Mouse (Mus musculus) CH12.LX (cell line): ENCODE measurements at regions not wholly inside any gene's neighbourhood (a gene's known extent, or its start where the extent isn't known, plus 50 kb on each side); places are given as distances from the start of the nearest gene placed in this dataset.

ENCODE experiments used
- BHLHE40 ChIP-seq: IDR thresholded peaks from 2 replicates; pipeline ENCODE4 v1.6.1; 2011; ENCODE audit warnings: mild to moderate bottlenecking, low read depth, low read length, improper control_type of control experiment
- CHD1 ChIP-seq: IDR thresholded peaks from 2 replicates; pipeline ENCODE4 v1.6.1; 2012; ENCODE audit warnings: low read depth, low read length, improper control_type of control experiment, inconsistent platforms
- CTCF ChIP-seq, 2 experiments: IDR thresholded peaks in 1 of 2; conservative IDR thresholded peaks in 1 of 2; 2 replicates each; pipeline ENCODE4 v1.5.1; 2011 to 2012; ENCODE audit warnings: low read depth in 2 of 2, low read length in 2 of 2, improper control_type of control experiment in 1 of 2, inconsistent platforms in 1 of 2, mild to moderate bottlenecking in 1 of 2, moderate library complexity in 1 of 2
- EP300 ChIP-seq: IDR thresholded peaks from 2 replicates; pipeline ENCODE4 v1.6.1; 2011; ENCODE audit warnings: low read length, improper control_type of control experiment
- NELFE ChIP-seq: IDR thresholded peaks from 2 replicates; pipeline ENCODE4 v1.6.1; 2011; ENCODE audit warnings: low read depth, low read length, improper control_type of control experiment
- NRF1 ChIP-seq: IDR thresholded peaks from 2 replicates; pipeline ENCODE4 v1.6.1; 2014; ENCODE audit warnings: low read depth, mild to moderate bottlenecking, inconsistent platforms, low read length, improper control_type of control experiment, moderate library complexity
- POLR2A ChIP-seq: IDR thresholded peaks from 2 replicates; pipeline ENCODE4 v1.6.1; 2011; ENCODE audit warnings: low read depth, mild to moderate bottlenecking, improper control_type of control experiment, low read length
- TCF12 ChIP-seq: IDR thresholded peaks from 2 replicates; pipeline ENCODE4 v1.6.1; 2014; ENCODE audit warnings: low read depth, mild to moderate bottlenecking, inconsistent platforms, low read length, improper control_type of control experiment
- UBTF ChIP-seq: IDR thresholded peaks from 2 replicates; pipeline ENCODE4 v1.6.1; 2012; ENCODE audit warnings: low read depth, mild to moderate bottlenecking, inconsistent platforms, low read length, improper control_type of control experiment, moderate library complexity
- ZNF384 ChIP-seq: IDR thresholded peaks from 2 replicates; pipeline ENCODE4 v1.6.1; 2012; ENCODE audit warnings: low read depth, low read length, improper control_type of control experiment, inconsistent platforms

DNA sequence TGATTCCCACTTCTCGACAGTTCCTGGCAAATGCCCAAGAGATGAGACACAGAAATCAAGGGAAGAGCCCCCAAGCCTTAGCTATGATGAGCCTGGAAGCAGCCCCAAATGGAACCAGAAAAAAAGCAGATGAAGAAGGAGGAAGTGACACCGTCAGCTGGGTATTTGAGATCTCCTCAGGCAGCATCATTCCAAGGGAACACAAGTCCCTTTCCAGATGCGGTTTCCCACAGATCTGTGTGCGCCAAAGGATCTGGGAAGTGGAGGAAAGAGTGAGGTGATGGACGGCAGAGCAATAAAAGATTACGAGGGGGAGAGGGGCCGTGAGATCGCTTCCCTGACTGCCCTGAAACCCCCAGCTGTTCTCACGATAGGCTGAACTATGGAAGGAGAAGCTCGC is 62.7 kb downstream of the E030025P04Rik start:
- TF ChIP-seq NELFE (no peak), POLR2A (no peak), CTCF (conservative IDR thresholded peaks at IDR 0.05 in 1 of 2, IDR thresholded peaks at IDR 0.05 in 1 of 2; ENCODE audit: low read depth in 2 of 2, low read length in 2 of 2) (no peak), ZNF384 (no peak), UBTF (no peak), CHD1 (no peak), BHLHE40 (no peak), EP300 (no peak), TCF12 (no peak), NRF1 (no peak)
